ENCODE assay signal across 29 mouse cellular contexts in the genomic region with DNA sequence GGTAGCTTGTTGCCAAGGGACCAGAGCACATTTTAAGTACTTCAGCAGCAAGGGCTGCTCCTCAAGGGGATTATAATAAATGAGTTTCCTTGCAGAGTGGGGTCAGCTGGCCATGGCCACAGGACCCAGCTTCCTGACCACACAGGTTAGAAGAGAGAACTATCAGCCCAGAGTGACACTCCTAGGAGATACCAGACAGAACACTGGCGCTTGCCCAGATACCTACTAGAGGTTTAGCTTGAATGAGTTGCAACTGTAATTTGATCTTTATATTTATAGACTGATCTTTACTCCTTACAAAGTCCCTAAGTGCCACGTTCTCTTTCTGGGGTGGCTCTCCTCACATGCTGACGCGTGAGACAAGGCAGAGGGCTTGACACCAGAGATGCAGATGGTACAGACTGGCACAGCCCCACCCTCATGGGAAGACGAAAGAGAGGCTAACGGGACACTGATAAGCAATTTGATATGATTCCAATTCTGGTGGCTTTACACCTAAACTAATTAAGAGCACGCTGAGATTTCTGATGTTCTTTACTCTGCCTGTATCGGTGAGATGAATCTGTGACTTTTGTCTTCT. TPM values are rescaled to one million over a fixed set of nuclear protein-coding genes. Genes with fewer than 3 reads are reported as not detected.
DNase-seq lines count a peak whose midpoint lies in the region; TF ChIP-seq lines count a peak whose summit lies in the region.
"Had no signal": no experiment of that assay in that cellular context is flagged by ENCODE, and none has a peak within 500 bp of the region (broad histone marks: within the 10 kb centered on the region; RNA-seq: fewer than 3 reads in every experiment).

No protein-coding gene starts in this region.

- no peak for TF ChIP-seq POLR2A in embryonic fibroblast, embryonic 13.5 days (IDR thresholded peaks at IDR 0.05; ENCODE audit: low read depth, low read length)

- H3K4me3 ChIP-seq in embryonic fibroblast, embryonic 13.5 days (ENCODE audit: insufficient read depth, low read length), result peak overlapping the region; percentile 15
- H3K4me3 ChIP-seq: embryonic facial prominence, embryonic 10.5 days; embryonic facial prominence, embryonic 15.5 days; heart, adult 2 months; heart, embryonic 12.5 days; hindbrain, embryonic 15.5 days; intestine, embryonic 15.5 days; layer of hippocampus, adult 2 months; lung, embryonic 15.5 days; midbrain, embryonic 12.5 days had no signal

- no peak overlapping the region for H3K27ac ChIP-seq in embryonic fibroblast, embryonic 13.5 days (ENCODE audit: insufficient read depth, low read length)
- H3K27ac ChIP-seq: embryonic facial prominence, embryonic 10.5 days; embryonic facial prominence, embryonic 15.5 days; heart, adult 2 months; hindbrain, embryonic 15.5 days; intestine, embryonic 15.5 days; layer of hippocampus, adult 2 months; limb, embryonic 13.5 days; lung, embryonic 15.5 days; midbrain, embryonic 12.5 days had no signal

- peak; percentile 33 to 54 for DNase-seq in cerebellum, postnatal 10 days
- DNase-seq in cerebellum, postnatal 36 days, result no peak
- DNase-seq in heart, adult 18-20 months, result peak; percentile 18 to 26
- DNase-seq in heart, adult 11 months, result no peak
- DNase-seq in naive thymus-derived CD4-positive, alpha-beta T cell, adult 2 months (ENCODE audit: low read depth), result peak; percentile 13
- DNase-seq in thymus, adult 18-20 months, result no peak
- DNase-seq in testis, postnatal 14 days (ENCODE audit: low spot score), result no peak
- DNase-seq: adrenal gland, postnatal 25 days; cerebellum, adult 11-12 months; cerebellum, adult 9-11 months; gastrocnemius, postnatal 10 days; heart, adult 2 months; heart, postnatal 4 days; kidney, adult 2 months; kidney, postnatal 36 days; right cerebral cortex, adult 18-20 months; spleen, adult 18-20 months; thymus, adult 2 months; thymus, postnatal 36 days had no signal

- H3K4me1 ChIP-seq in embryonic fibroblast, embryonic 13.5 days (ENCODE audit: control insufficient read depth, insufficient read depth, low read length), result peaks cover 11% of the 10 kb centered on the region
- H3K4me1 ChIP-seq: heart, embryonic 12.5 days had no signal

- no peak for TF ChIP-seq CTCF in embryonic fibroblast, embryonic 13.5 days (IDR thresholded peaks at IDR 0.05; ENCODE audit: borderline replicate concordance, insufficient read depth, low read length)

RNA-seq across cellular contexts. Expression of gene Mrpl39, which starts 30.8 kb away (rescaled TPM):
- 10 to 100 TPM; 40.3 to 42.9 TPM for total RNA-seq in heart, adult 18-20 months (2021)
- polyA plus RNA-seq in embryonic fibroblast, embryonic 13.5 days (2011; ENCODE audit: insufficient read length, low read depth, missing spikeins), result 23.2 and 26.8 TPM in 2 replicates

Comparison
In these comparisons a context has a peak if more than half of its experiments do, and no peak if none do; other contexts are left out.
1. DNase-seq: peak in cerebellum, postnatal 10 days (2 of 2), heart, adult 18-20 months (2 of 2) and naive thymus-derived CD4-positive, alpha-beta T cell, adult 2 months (single experiment); none in cerebellum, postnatal 36 days (0 of 2), heart, adult 11 months (single experiment), thymus, adult 18-20 months (0 of 2) and testis, postnatal 14 days (single experiment).